ENCODE assay signal across 13 mouse cellular contexts in genomic region chr3:77887634-77888033, GRCm38 (mm10).
"Had no signal": no experiment of that assay in that cellular context is flagged by ENCODE, and none has a peak within 500 bp of the region (broad histone marks: within the 10 kb centered on the region; RNA-seq: fewer than 3 reads in every experiment).

No protein-coding gene starts in this region.

- H3K9me3 ChIP-seq: midbrain, embryonic 12.5 days; neural tube, embryonic 13.5 days had no signal

- DNase-seq: kidney, adult 9 months; kidney, postnatal 36 days; layer of hippocampus, adult 9-11 months; layer of hippocampus, postnatal 36 days; left cerebral cortex, postnatal 4 days; lung, embryonic 14.5 days; lung, postnatal 10 days; right cerebral cortex, postnatal 25 days had no signal

- H3K4me1 ChIP-seq: megakaryocyte, embryonic 14.5 days; midbrain, embryonic 12.5 days; neural tube, embryonic 13.5 days had no signal

- H3K27ac ChIP-seq: kidney, postnatal 0 days; macrophage; midbrain, embryonic 12.5 days; neural tube, embryonic 13.5 days had no signal

- H3K4me3 ChIP-seq: megakaryocyte, embryonic 14.5 days; midbrain, embryonic 12.5 days; neural tube, embryonic 13.5 days had no signal

- H3K36me3 ChIP-seq: midbrain, embryonic 12.5 days; neural tube, embryonic 13.5 days had no signal

- H3K27me3 ChIP-seq: megakaryocyte, embryonic 14.5 days; midbrain, embryonic 12.5 days; neural tube, embryonic 13.5 days had no signal
